Mouse (Mus musculus): ENCODE results near the gene Tfap4. TPM values are rescaled to one million over a fixed set of nuclear protein-coding genes. Genes with fewer than 3 reads are reported as not detected.

Tfap4 gene
- total RNA-seq (2021): 1 to 10 TPM; 4.2 to 4.3 TPM
- long read RNA-seq, partial matches to known transcripts: 0 of 1 reads
- long read RNA-seq, other reads (novel, unspliced or antisense): 0 of 1 reads

GRCm38 (mm10) chr16:4559715-4560144, at the start of gene Tfap4:
Gene Tfap4 (minus strand): TSS chr16:4559854.
- DNase-seq (ENCODE audit: low spot score in 2 of 2): peak; percentile 90

GRCm38 (mm10) chr16:4608532-4609059, 48.9 kb upstream of the Tfap4 start:
- DNase-seq (ENCODE audit: low spot score in 2 of 2): no peak

GRCm38 (mm10) chr16:4607818-4608531, 48.3 kb upstream of the Tfap4 start:
- DNase-seq (ENCODE audit: low spot score in 2 of 2): peak; percentile 75 to 84

GRCm38 (mm10) chr16:4606431-4607084, 46.9 kb upstream of the Tfap4 start:
- DNase-seq (ENCODE audit: low spot score in 2 of 2): peak; percentile 52 to 58

DNA sequence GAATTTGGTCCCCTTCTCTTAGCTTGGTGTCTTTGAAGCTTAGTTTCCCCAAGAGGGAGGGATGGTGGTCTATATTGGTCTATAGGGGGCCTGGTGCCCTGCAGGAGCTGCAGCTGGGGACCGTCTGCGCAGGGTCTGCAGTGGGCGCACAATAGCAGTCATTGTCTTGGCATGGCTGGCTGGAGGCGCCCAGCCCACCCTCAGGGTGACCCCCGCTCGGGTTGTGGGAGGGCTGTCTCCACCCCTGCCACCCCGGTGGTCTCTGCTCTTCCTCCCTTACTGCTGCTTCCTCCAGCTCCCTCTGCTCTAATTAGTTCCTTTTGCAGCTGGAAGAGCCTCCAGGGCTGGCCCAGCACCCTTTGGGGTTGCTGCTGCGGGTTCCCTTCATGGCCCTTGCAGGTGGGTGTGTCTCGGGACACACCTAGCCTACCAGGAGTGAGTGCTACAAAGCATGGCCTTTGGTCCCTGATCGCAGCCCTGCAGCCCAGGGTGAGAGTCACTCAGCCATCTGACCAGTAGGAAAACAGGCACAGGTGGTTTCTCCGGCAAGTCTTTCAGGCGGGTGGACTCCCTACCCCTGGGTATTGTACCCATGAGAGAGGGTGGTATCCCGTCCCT, 46.0 kb upstream of the Tfap4 start:
- no peak for DNase-seq (ENCODE audit: low spot score in 2 of 2)

GRCm38 (mm10) chr16:4604293-4604837, 44.7 kb upstream of the Tfap4 start:
- no peak for DNase-seq (ENCODE audit: low spot score in 2 of 2)

GRCm38 (mm10) chr16:4603453-4603837, 43.8 kb upstream of the Tfap4 start:
- no peak for DNase-seq (ENCODE audit: low spot score in 2 of 2)

- DNase-seq (ENCODE audit: low spot score in 2 of 2): no peak
Observed at GRCm38 (mm10) chr16:4602766-4603452, 43.3 kb upstream of the Tfap4 start.

DNA sequence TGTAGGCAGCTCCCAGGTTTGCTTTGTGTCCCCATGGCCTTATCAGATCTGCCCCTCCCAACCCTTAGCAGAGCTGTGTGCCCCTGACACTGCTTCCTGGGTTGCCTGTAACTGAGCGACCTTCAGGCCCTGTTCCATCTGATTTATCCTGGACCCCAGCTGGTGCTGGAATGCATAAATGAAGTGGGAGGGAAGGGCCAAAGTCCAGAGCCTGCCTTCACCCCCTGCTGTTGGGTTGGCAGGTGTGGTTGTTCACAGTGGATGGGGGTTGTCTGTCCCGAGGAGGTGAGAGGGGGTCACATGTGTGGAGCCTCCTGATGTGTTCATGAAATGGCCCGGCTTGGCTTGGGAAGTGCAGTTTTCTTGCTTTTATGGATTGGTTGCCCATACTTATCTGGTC, 42.5 kb upstream of the Tfap4 start:
- DNase-seq (ENCODE audit: low spot score in 2 of 2): no peak

- DNase-seq (ENCODE audit: low spot score in 2 of 2): no peak
Observed at GRCm38 (mm10) chr16:4600701-4601310, 41.2 kb upstream of the Tfap4 start.

DNA sequence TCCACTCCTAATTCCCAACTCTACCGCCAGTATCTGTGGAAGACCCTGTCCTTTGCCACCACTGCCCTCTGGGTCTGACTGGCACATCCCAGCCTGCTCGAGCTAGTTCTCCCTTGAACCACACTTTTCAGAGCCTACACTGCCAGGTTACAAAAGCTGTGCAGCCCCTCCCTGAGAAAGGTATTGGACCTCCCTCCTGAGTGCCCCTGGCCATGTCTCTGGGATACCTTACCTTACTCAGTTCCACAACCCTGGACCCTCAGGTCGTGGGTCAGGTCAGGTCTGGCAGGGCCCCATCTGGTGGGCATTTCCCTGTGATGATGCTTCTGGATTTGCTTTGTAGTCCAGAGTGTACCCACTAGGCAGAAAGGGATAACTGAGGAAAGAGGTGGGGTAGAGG, 40.0 kb upstream of the Tfap4 start:
- DNase-seq (ENCODE audit: low spot score in 2 of 2): no peak

GRCm38 (mm10) chr16:4598891-4599543, 39.4 kb upstream of the Tfap4 start:
- DNase-seq (ENCODE audit: low spot score in 2 of 2): no peak

GRCm38 (mm10) chr16:4598041-4598440, 38.4 kb upstream of the Tfap4 start:
- no peak for DNase-seq (ENCODE audit: low spot score in 2 of 2)

DNA sequence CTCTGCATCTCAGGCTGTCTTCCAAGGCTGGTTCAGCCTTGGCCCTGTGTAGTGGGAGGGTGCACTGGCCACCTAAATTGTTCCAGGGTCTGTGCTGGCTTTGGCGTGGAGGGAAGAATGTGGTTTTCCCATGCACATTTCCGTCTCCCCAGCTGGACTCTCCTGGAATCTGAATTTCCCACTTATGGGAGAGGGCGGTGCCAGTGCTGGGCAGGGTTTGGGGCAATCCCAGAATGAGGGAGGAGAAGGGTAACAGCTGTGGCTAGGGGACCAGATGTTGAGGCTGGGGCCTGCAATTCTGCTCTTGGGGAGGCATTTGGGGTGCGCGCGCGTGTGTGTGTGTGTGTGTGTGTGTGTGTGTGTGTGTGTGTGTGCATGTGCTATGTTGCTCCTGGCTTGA, 37.6 kb upstream of the Tfap4 start:
- no peak for DNase-seq (ENCODE audit: low spot score in 2 of 2)

DNA sequence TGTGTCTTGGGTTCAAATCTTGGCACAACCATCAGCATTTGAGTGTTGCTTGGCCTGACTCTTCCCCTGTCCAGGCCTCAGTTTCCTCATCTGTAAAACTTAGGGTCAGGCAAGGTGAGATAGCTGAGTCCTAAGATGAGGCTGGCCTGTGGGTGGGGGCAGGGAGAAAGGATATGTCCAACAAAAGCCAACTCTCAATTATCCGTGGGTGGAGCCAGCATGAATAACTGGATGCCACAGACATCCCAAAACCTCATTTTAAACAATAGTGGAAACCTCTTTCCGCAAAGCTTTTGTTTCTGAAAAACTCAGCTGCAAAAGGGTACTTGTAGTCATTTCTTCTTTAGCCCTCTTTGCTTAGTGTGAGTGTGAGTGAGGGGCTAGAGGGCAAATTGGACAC, 37.2 kb upstream of the Tfap4 start:
- no peak for DNase-seq (ENCODE audit: low spot score in 2 of 2)

GRCm38 (mm10) chr16:4596141-4596728, 36.6 kb upstream of the Tfap4 start:
- no peak for DNase-seq (ENCODE audit: low spot score in 2 of 2)

GRCm38 (mm10) chr16:4595527-4595963, 35.9 kb upstream of the Tfap4 start:
- DNase-seq (ENCODE audit: low spot score in 2 of 2): peak; percentile 49 to 65

- DNase-seq (ENCODE audit: low spot score in 2 of 2): peak in 1 of 2 experiments; percentile 64
Observed at GRCm38 (mm10) chr16:4594814-4595526, 35.3 kb upstream of the Tfap4 start.
